16 mouse cellular contexts compared by ENCODE assay signal in genomic region chr14:20298131-20298530, GRCm38 (mm10). TPM values are rescaled to one million over a fixed set of nuclear protein-coding genes. Genes with fewer than 3 reads are reported as not detected.
A peak's percentile ranks its signal among the peaks of the same experiment; 100 is the strongest.
DNase-seq lines count a peak whose midpoint lies in the region; ATAC-seq and TF ChIP-seq lines count a peak whose summit lies in the region.
"Had no signal": no experiment of that assay in that cellular context is flagged by ENCODE, and none has a peak within 500 bp of the region (broad histone marks: within the 10 kb centered on the region; RNA-seq: fewer than 3 reads in every experiment).

No protein-coding gene starts in this region.

- TF ChIP-seq CTCF in liver, postnatal 0 days (IDR thresholded peaks at IDR 0.05; ENCODE audit: low read depth) = no peak

- H3K36me3 ChIP-seq in liver, postnatal 0 days (replicated peaks; ENCODE audit: insufficient read depth, low read length) = no peaks in the 10 kb centered on the region
- H3K36me3 ChIP-seq in liver, embryonic 11.5 days (ENCODE audit: control insufficient read depth, insufficient read depth, low read length) = no peaks in the 10 kb centered on the region; the same call in 1 of the 2 replicates
- no peaks in the 10 kb centered on the region for H3K36me3 ChIP-seq in myocyte (ENCODE audit: control insufficient read depth, insufficient read depth)
- H3K36me3 ChIP-seq in hindbrain, embryonic 13.5 days = no peaks in the 10 kb centered on the region
- H3K36me3 ChIP-seq: embryonic facial prominence, embryonic 15.5 days; intestine, embryonic 15.5 days; midbrain, embryonic 10.5 days; neural tube, embryonic 13.5 days had no signal

- no peak for ATAC-seq in liver, postnatal 0 days
- no peak for ATAC-seq in liver, embryonic 11.5 days (replicated peaks; ENCODE audit: low FRiP score)
- no peak for ATAC-seq in hindbrain, embryonic 13.5 days (ENCODE audit: low FRiP score)
- ATAC-seq: intestine, embryonic 15.5 days had no signal

- peak; percentile 37; the same call in 1 of the 2 replicates for TF ChIP-seq EP300 in liver, postnatal 0 days (IDR thresholded peaks at IDR 0.05; ENCODE audit: low read depth)

- H3K27ac ChIP-seq in liver, postnatal 0 days (ENCODE audit: low read depth) = no peak overlapping the region
- no peak overlapping the region for H3K27ac ChIP-seq in liver, embryonic 11.5 days (ENCODE audit: low read depth, low read length)
- peak overlapping the region; percentile 83 for H3K27ac ChIP-seq in brown adipose tissue, adult 24 weeks (replicated peaks; ENCODE audit: low read depth, low read length)
- H3K27ac ChIP-seq in hindbrain, embryonic 13.5 days = no peak overlapping the region
- H3K27ac ChIP-seq: embryonic facial prominence, embryonic 15.5 days; intestine, embryonic 15.5 days; liver, embryonic 13.5 days; midbrain, embryonic 10.5 days; neural tube, embryonic 13.5 days had no signal

- H3K4me2 ChIP-seq in liver, postnatal 0 days (ENCODE audit: low read depth, low read length) = no peak overlapping the region
- H3K4me2 ChIP-seq in liver, embryonic 11.5 days = no peak overlapping the region
- peak overlapping the region; percentile 72 for H3K4me2 ChIP-seq in myocyte (ENCODE audit: low read depth)
- no peak overlapping the region for H3K4me2 ChIP-seq in hindbrain, embryonic 13.5 days
- H3K4me2 ChIP-seq: embryonic facial prominence, embryonic 15.5 days; intestine, embryonic 15.5 days; liver, embryonic 13.5 days; neural tube, embryonic 13.5 days had no signal

- no peaks in the 10 kb centered on the region for H3K79me2 ChIP-seq in myocyte (ENCODE audit: control insufficient read depth, insufficient read depth)

- H3ac ChIP-seq in myocyte (ENCODE audit: control insufficient read depth, insufficient read length) = no peak overlapping the region

- no peaks in the 10 kb centered on the region for H3K9me3 ChIP-seq in liver, postnatal 0 days (ENCODE audit: low read length)
- no peaks in the 10 kb centered on the region for H3K9me3 ChIP-seq in liver, embryonic 11.5 days (ENCODE audit: control insufficient read depth, low read length)
- no peaks in the 10 kb centered on the region for H3K9me3 ChIP-seq in hindbrain, embryonic 13.5 days
- H3K9me3 ChIP-seq: embryonic facial prominence, embryonic 15.5 days; intestine, embryonic 15.5 days; liver, embryonic 13.5 days; midbrain, embryonic 10.5 days; neural tube, embryonic 13.5 days had no signal

- WGBS in liver, postnatal 0 days (ENCODE audit: insufficient replicate concordance) = 51% methylated on average over 3 of the region's 3 CpGs
- 84% methylated on average over 3 of the region's 3 CpGs for WGBS in liver, embryonic 11.5 days
- WGBS in hindbrain, embryonic 13.5 days = 85% methylated on average over 3 of the region's 3 CpGs

- intact Hi-C loops in left cerebral cortex, postnatal 10 days (cut with DNase I) = no loop called here

- peak; percentile 38 for DNase-seq in adrenal gland, postnatal 10 days
- no peak for DNase-seq in adrenal gland, postnatal 4 days (ENCODE audit: low spot score in 2 of 2)
- DNase-seq in liver, postnatal 0 days = no peak
- DNase-seq in liver, embryonic 11.5 days (ENCODE audit: low spot score) = no peak
- no peak for DNase-seq in left cerebral cortex, postnatal 10 days (ENCODE audit: extremely low spot score in 1 of 2, low spot score in 2 of 2)
- DNase-seq: kidney, postnatal 14 days; liver, embryonic 13.5 days; thymus, adult 18-20 months had no signal

- peaks cover 8% of the 10 kb centered on the region; the same call in 1 of the 2 replicates for H3K4me1 ChIP-seq in liver, postnatal 0 days (ENCODE audit: insufficient read depth)
- H3K4me1 ChIP-seq in liver, embryonic 11.5 days (replicated peaks; ENCODE audit: control insufficient read depth, insufficient read depth, low read length) = peaks cover 3% of the 10 kb centered on the region; the same call in 1 of the 2 replicates
- H3K4me1 ChIP-seq in brown adipose tissue, adult 24 weeks (ENCODE audit: control insufficient read depth, insufficient read depth, insufficient read length, low read length) = peaks cover 10% of the 10 kb centered on the region
- H3K4me1 ChIP-seq in hindbrain, embryonic 13.5 days (replicated peaks) = peaks cover 6% of the 10 kb centered on the region
- H3K4me1 ChIP-seq: intestine, embryonic 15.5 days had no signal

- H3K27me3 ChIP-seq in liver, postnatal 0 days (ENCODE audit: insufficient read depth, low read length) = no peaks in the 10 kb centered on the region
- no peaks in the 10 kb centered on the region for H3K27me3 ChIP-seq in liver, embryonic 11.5 days (replicated peaks; ENCODE audit: control insufficient read depth, insufficient read depth, low read length)
- no peaks in the 10 kb centered on the region for H3K27me3 ChIP-seq in myocyte (ENCODE audit: control insufficient read depth, insufficient read depth, insufficient read length)
- no peaks in the 10 kb centered on the region for H3K27me3 ChIP-seq in hindbrain, embryonic 13.5 days
- H3K27me3 ChIP-seq: embryonic facial prominence, embryonic 15.5 days; intestine, embryonic 15.5 days; liver, embryonic 13.5 days; neural tube, embryonic 13.5 days had no signal

- no peak overlapping the region for H3K4me3 ChIP-seq in liver, postnatal 0 days (ENCODE audit: low read depth, low read length)
- no peak overlapping the region for H3K4me3 ChIP-seq in liver, embryonic 11.5 days (ENCODE audit: low read depth, low read length)
- no peak overlapping the region for H3K4me3 ChIP-seq in brown adipose tissue, adult 24 weeks (ENCODE audit: insufficient read depth, low read depth, low read length)
- H3K4me3 ChIP-seq in myocyte = no peak overlapping the region
- no peak overlapping the region for H3K4me3 ChIP-seq in hindbrain, embryonic 13.5 days
- H3K4me3 ChIP-seq: embryonic facial prominence, embryonic 15.5 days; intestine, embryonic 15.5 days; liver, embryonic 13.5 days; midbrain, embryonic 10.5 days; neural tube, embryonic 13.5 days had no signal

- TF ChIP-seq POLR2A in myocyte (IDR thresholded peaks at IDR 0.05; ENCODE audit: insufficient read length, low read depth) = no peak

- H3K9ac ChIP-seq in liver, postnatal 0 days (replicated peaks) = no peak overlapping the region
- H3K9ac ChIP-seq in liver, embryonic 11.5 days (ENCODE audit: low read depth, low read length) = no peak overlapping the region
- H3K9ac ChIP-seq in hindbrain, embryonic 13.5 days = no peak overlapping the region
- H3K9ac ChIP-seq: embryonic facial prominence, embryonic 15.5 days; intestine, embryonic 15.5 days; liver, embryonic 13.5 days; neural tube, embryonic 13.5 days had no signal

TF ChIP-seq in myocyte, 11 proteins besides CTCF, POLR2A, EP300 and RAD21:
- TF ChIP-seq SRF (IDR thresholded peaks at IDR 0.05; ENCODE audit: control insufficient read depth, insufficient read length, low read depth) (no peak), CEBPB (IDR thresholded peaks at IDR 0.05; ENCODE audit: insufficient read depth, poor library complexity, severe bottlenecking) (peak; percentile 99), REST (IDR thresholded peaks at IDR 0.05; ENCODE audit: insufficient read depth, insufficient read length) (no peak)
TF ChIP-seq in myocyte: peak in this region for 1.

RNA-seq across cellular contexts. Expression of gene Nudt13, which starts 3.6 kb away (rescaled TPM):
- 10 to 100 TPM; 43.4 to 52.3 TPM for total RNA-seq in adrenal gland, postnatal 10 days (2021)
- total RNA-seq in adrenal gland, postnatal 4 days (2021) = 10 to 100 TPM; 32.8 to 44.5 TPM
- polyA plus RNA-seq in liver, postnatal 0 days (2015; fragmentation: Nextera tagmentation; extraction: Ambion mirVana) = 3.8 and 5.5 TPM in 2 replicates
- 10.0 and 12.2 TPM in 2 replicates for polyA plus RNA-seq in liver, embryonic 11.5 days (2014; fragmentation: Nextera tagmentation; extraction: Ambion mirVana)
- 92.5 and 106 TPM in 2 replicates for polyA plus RNA-seq in brown adipose tissue, adult 24 weeks (2012; ENCODE audit: insufficient read depth, insufficient read length, missing spikeins)
- polyA plus RNA-seq in myocyte (2012; fragmentation: generic; extraction: Trizol) = 11.1 TPM
- total RNA-seq in left cerebral cortex, postnatal 10 days (2021) = 10 to 100 TPM; 19.6 to 21.1 TPM
- polyA plus RNA-seq in hindbrain, embryonic 13.5 days (2015; fragmentation: Nextera tagmentation; extraction: Ambion mirVana) = 11.3 and 17.1 TPM in 2 replicates

RNA-seq across cellular contexts. Expression of gene Kcnk16, which starts 29.1 kb away (rescaled TPM):
- total RNA-seq in adrenal gland, postnatal 10 days (2021) = not detected
- 1 to 10 TPM in 1 of 2 experiments, under 1 TPM in 1; 0.14 to 3.5 TPM for total RNA-seq in adrenal gland, postnatal 4 days (2021)
- 1.4 and 2.0 TPM in 2 replicates for polyA plus RNA-seq in liver, postnatal 0 days (2015; fragmentation: Nextera tagmentation; extraction: Ambion mirVana)
- polyA plus RNA-seq in liver, embryonic 11.5 days (2014; fragmentation: Nextera tagmentation; extraction: Ambion mirVana) = 1.9 and 2.2 TPM in 2 replicates
- not detected in 2 replicates for polyA plus RNA-seq in brown adipose tissue, adult 24 weeks (2012; ENCODE audit: insufficient read depth, insufficient read length, missing spikeins)
- polyA plus RNA-seq in myocyte (2012; fragmentation: generic; extraction: Trizol) = not detected
- total RNA-seq in left cerebral cortex, postnatal 10 days (2021) = not detected
- polyA plus RNA-seq in hindbrain, embryonic 13.5 days (2015; fragmentation: Nextera tagmentation; extraction: Ambion mirVana) = not detected in 2 replicates
- total RNA-seq: heart, postnatal 10 days had no signal
- polyA plus RNA-seq: midbrain, embryonic 10.5 days had no signal

RNA-seq across cellular contexts. Expression of gene Ecd, which starts 49.8 kb away (rescaled TPM):
- total RNA-seq in adrenal gland, postnatal 10 days (2021) = 10 to 100 TPM; 38.8 to 42.3 TPM
- total RNA-seq in adrenal gland, postnatal 4 days (2021) = 10 to 100 TPM; 41.5 to 44.5 TPM
- polyA plus RNA-seq in liver, postnatal 0 days (2015; fragmentation: Nextera tagmentation; extraction: Ambion mirVana) = 19.8 and 23.0 TPM in 2 replicates
- 76.1 and 80.5 TPM in 2 replicates for polyA plus RNA-seq in liver, embryonic 11.5 days (2014; fragmentation: Nextera tagmentation; extraction: Ambion mirVana)
- polyA plus RNA-seq in brown adipose tissue, adult 24 weeks (2012; ENCODE audit: insufficient read depth, insufficient read length, missing spikeins) = 18.7 and 18.9 TPM in 2 replicates
- polyA plus RNA-seq in myocyte (2012; fragmentation: generic; extraction: Trizol) = 27.0 TPM
- total RNA-seq in left cerebral cortex, postnatal 10 days (2021) = 10 to 100 TPM; 29.6 to 33.0 TPM
- 51.6 and 53.2 TPM in 2 replicates for polyA plus RNA-seq in hindbrain, embryonic 13.5 days (2015; fragmentation: Nextera tagmentation; extraction: Ambion mirVana)

RNA-seq across cellular contexts. Expression of gene Fam149b, which starts 49.8 kb away (rescaled TPM):
- 10 to 100 TPM; 29.3 to 35.3 TPM for total RNA-seq in adrenal gland, postnatal 10 days (2021)
- 10 to 100 TPM; 37.2 to 44.3 TPM for total RNA-seq in adrenal gland, postnatal 4 days (2021)
- polyA plus RNA-seq in liver, postnatal 0 days (2015; fragmentation: Nextera tagmentation; extraction: Ambion mirVana) = 5.4 and 5.7 TPM in 2 replicates
- polyA plus RNA-seq in liver, embryonic 11.5 days (2014; fragmentation: Nextera tagmentation; extraction: Ambion mirVana) = 22.6 and 24.2 TPM in 2 replicates
- polyA plus RNA-seq in brown adipose tissue, adult 24 weeks (2012; ENCODE audit: insufficient read depth, insufficient read length, missing spikeins) = 51.1 and 52.7 TPM in 2 replicates
- 11.5 TPM for polyA plus RNA-seq in myocyte (2012; fragmentation: generic; extraction: Trizol)
- 10 to 100 TPM; 41.8 to 48.7 TPM for total RNA-seq in left cerebral cortex, postnatal 10 days (2021)
- polyA plus RNA-seq in hindbrain, embryonic 13.5 days (2015; fragmentation: Nextera tagmentation; extraction: Ambion mirVana) = 43.3 and 44.2 TPM in 2 replicates
